Mouse (Mus musculus) stomach, postnatal 0 days (tissue): ENCODE measurements at regions not wholly inside any gene's neighbourhood (a gene's known extent, or its start where the extent isn't known, plus 50 kb on each side); places are given as distances from the start of the nearest gene placed in this dataset.

ENCODE experiments used
- ATAC-seq: fragments of 200-750 bp; cut with Nextera tagmentation; 2 replicates; pipeline ENCODE4 v1.8.0; 2017; ENCODE audit not compliant: low FRiP score, low TSS enrichment
- DNase-seq: peaks from one replicate; pipeline ENCODE4 v3.0.0-alpha.2; 2016; ENCODE audit warnings: low spot score
- H3K27ac ChIP-seq: fragments of 300-500 bp; sonication (generic); replicated peaks from 2 replicates; pipeline ENCODE4 v1.5.1; 2014; ENCODE audit warnings: mild to moderate bottlenecking, control low read depth
- H3K27me3 ChIP-seq: fragments of 300-500 bp; sonication (generic); 2 replicates; pipeline ENCODE4 v1.6.1; 2014; ENCODE audit warnings: low read length; ENCODE audit not compliant: control insufficient read depth, insufficient read depth
- H3K36me3 ChIP-seq: fragments of 300-500 bp; sonication (generic); 2 replicates; pipeline ENCODE4 v1.6.1; 2014; ENCODE audit warnings: low read length, mixed read lengths; ENCODE audit not compliant: control insufficient read depth, insufficient read depth
- H3K4me1 ChIP-seq: fragments of 300-500 bp; sonication (generic); replicated peaks from 2 replicates; pipeline ENCODE4 v1.6.1; 2014; ENCODE audit warnings: antibody characterized with exemption; ENCODE audit not compliant: control insufficient read depth, insufficient read depth
- H3K4me2 ChIP-seq: fragments of 300-500 bp; sonication (generic); replicated peaks from 2 replicates; pipeline ENCODE4 v1.6.1; 2014; ENCODE audit warnings: low read depth, mild to moderate bottlenecking, control low read depth, moderate library complexity
- H3K4me3 ChIP-seq: fragments of 300-500 bp; sonication (generic); 2 replicates; pipeline ENCODE4 v1.5.1; 2014; ENCODE audit warnings: low read depth, low read length, control low read depth
- H3K9ac ChIP-seq: fragments of 300-500 bp; sonication (generic); 2 replicates; pipeline ENCODE4 v1.6.1; 2014; ENCODE audit warnings: mild to moderate bottlenecking, low read length, control low read depth, mixed read lengths
- H3K9me3 ChIP-seq: fragments of 300-500 bp; sonication (generic); 2 replicates; pipeline ENCODE4 v1.6.1; 2016; ENCODE audit warnings: low read length; ENCODE audit not compliant: control insufficient read depth
- CTCF ChIP-seq: IDR thresholded peaks from 2 replicates; pipeline ENCODE4 v1.5.1; 2016; ENCODE audit warnings: antibody characterized with exemption, low read depth, mild to moderate bottlenecking, moderate library complexity
- EP300 ChIP-seq: optimal IDR thresholded peaks from 2 replicates; pipeline ENCODE3; 2016; ENCODE audit warnings: antibody characterized with exemption
- WGBS: fragments of 180-500 bp; shearing (Covaris S2); extraction: QIAGEN DNeasy Blood & Tissue Kit; methylation state at CpG from one replicate; pipeline ENCODE4 v1.1.7; 2014; 5-methylcytosine and 5-hydroxymethylcytosine counted together

DNA sequence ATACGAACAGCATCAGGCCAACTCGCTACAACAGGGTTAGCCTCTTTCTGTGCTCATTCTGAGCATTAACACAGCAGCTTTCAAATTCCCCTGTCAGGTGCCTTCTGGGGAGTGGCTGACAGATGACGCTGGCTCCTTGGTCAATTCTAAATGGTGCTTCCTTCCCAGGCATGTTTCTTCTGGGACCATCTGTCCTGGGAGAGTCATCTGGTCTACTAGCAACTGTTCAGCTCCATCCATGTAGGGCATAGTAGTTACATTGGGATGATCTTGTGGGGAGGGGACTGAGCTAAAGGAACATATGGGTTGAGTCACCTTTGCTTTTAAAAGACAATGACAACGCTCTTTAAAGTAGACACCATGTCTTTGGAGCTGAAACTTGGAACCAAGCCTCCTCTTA, 183.5 kb downstream of the Fndc1 start:
- 78% methylated on average over 4 of the region's 4 CpGs for WGBS
- Histone ChIP-seq H3K9me3 (no peaks in the 10 kb centered on the region), H3K27me3 (no peaks in the 10 kb centered on the region), H3K27ac (no peak overlapping the region), H3K4me2 (no peak overlapping the region), H3K4me3 (no peak overlapping the region), H3K4me1 (no peaks in the 10 kb centered on the region), H3K36me3 (no peaks in the 10 kb centered on the region), H3K9ac (no peak overlapping the region)
- ATAC-seq = no peak
- no peak for DNase-seq
- TF ChIP-seq EP300 (no peak), CTCF (no peak)

DNA sequence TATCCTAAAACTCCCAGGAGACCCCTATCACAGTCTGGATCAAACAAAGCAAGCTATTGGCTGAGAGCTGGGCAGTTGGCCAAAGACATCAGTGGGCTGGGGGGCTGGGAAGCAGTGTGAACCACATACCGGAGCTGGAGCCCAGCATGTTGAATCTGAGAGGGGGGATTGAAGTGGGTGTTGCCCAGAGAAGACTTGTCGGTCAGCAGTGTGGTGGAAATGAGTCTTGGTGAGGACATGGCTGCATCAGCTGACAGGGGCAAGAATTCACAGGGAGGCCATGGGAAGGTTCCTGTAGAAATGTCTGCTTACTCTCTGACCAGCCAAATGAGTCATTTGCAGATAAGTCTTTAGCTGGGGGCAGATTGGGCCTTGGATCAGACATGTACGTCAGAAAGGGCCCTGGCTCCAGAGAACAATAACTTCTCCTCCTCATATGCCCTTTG, 184.6 kb downstream of the Fndc1 start:
- peak; percentile 79; the same call in 1 of the 2 replicates for ATAC-seq

DNA sequence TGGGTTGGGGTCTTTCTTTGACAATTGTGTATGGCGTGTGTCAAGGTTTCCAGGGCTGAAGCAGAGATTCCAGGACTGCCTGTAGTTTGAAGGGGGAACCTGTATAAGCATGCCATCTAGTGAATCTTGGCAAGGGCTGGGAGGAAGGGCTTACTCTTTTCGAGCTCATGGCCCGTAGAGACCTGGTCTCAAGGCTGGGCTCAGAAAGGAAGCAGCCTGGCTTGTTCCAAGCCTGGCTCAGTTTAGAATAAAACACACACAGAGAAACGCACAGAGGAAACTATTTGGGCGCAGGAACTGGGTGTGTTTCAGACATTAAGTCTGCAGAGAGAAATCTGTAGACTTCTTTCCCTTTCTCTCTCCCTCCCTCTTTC, 192.8 kb downstream of the Fndc1 start:
- H3K9me3 ChIP-seq = peaks cover 3% of the 10 kb centered on the region; the same call in 1 of the 2 replicates
- DNase-seq (no peak), ATAC-seq (no peak)
- H3K9ac ChIP-seq = no peak overlapping the region
- no peak overlapping the region; the same call in 1 of the 2 replicates for H3K4me2 ChIP-seq
- no peaks in the 10 kb centered on the region for H3K27me3 ChIP-seq
- H3K4me1 ChIP-seq = no peaks in the 10 kb centered on the region
- no peak overlapping the region for H3K4me3 ChIP-seq
- peak overlapping the region; percentile 49 for H3K27ac ChIP-seq
- WGBS = 34% methylated on average over 5 of the region's 5 CpGs
- H3K36me3 ChIP-seq = no peaks in the 10 kb centered on the region
- TF ChIP-seq CTCF = no peak
- no peak for TF ChIP-seq EP300

More for the DNA sequence above, 184.6 kb downstream of the Fndc1 start:
- H3K36me3 ChIP-seq = no peaks in the 10 kb centered on the region
- 3% methylated on average over 3 of the region's 3 CpGs for WGBS
- H3K9me3 ChIP-seq = no peaks in the 10 kb centered on the region
- no peaks in the 10 kb centered on the region for H3K27me3 ChIP-seq
- no peaks in the 10 kb centered on the region for H3K4me1 ChIP-seq
- H3K4me3 ChIP-seq = no peak overlapping the region
- TF ChIP-seq EP300 (no peak), CTCF (no peak)
- DNase-seq = peak; percentile 30
- H3K27ac ChIP-seq = no peak overlapping the region
- no peak overlapping the region for H3K4me2 ChIP-seq
- H3K9ac ChIP-seq = no peak overlapping the region

DNA sequence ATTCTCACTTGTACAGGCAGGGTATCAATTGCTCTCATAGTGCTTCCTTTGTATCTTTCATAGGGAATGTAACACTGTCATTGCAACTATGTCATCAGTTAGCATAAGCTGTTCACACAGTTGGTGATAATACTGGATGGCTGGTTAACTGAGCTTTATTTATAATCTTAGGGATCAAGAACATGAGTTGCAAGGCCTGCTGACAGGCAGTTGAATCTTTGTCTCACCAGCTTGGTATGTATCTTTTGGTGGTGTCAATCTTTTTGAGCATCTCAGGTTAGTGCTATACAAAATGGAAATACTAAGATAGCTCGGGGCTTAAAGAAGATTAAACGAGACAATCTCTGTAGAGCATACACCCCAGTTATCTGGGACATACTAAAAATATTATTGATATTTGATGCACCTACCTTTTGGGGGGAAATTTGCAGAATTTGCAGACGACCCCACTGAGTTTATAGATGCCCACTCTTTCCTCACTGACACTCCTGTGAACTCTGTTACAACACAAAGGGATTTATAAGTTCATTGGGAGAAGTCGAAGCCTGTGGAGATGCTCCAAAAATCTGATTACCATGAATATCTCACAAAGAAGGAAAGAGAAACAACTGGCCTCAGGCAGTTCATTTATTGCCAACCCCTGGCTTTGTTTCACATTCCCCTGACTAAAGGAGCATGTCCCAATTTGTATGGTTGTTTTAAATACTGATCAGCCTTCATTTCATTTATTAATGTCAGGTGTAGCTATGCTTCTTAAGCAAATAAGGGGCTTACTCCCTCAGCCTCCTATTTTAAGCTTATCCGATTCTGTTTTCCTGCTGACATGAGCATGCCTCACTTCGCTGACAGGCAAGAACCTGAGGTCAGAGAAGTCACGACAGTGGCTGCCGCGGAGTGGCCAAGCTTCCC, 193.5 kb downstream of the Fndc1 start:
- H3K4me2 ChIP-seq = no peak overlapping the region; the same call in 1 of the 2 replicates
- 33% methylated on average over 9 of the region's 9 CpGs for WGBS
- no peak overlapping the region for H3K4me3 ChIP-seq
- H3K36me3 ChIP-seq = no peaks in the 10 kb centered on the region
- no peaks in the 10 kb centered on the region for H3K4me1 ChIP-seq
- DNase-seq = no peak
- H3K9me3 ChIP-seq = peaks cover 3% of the 10 kb centered on the region; the same call in 1 of the 2 replicates
- no peak overlapping the region for H3K9ac ChIP-seq
- TF ChIP-seq EP300 (no peak), CTCF (no peak)
- no peaks in the 10 kb centered on the region for H3K27me3 ChIP-seq
- H3K27ac ChIP-seq = peak overlapping the region; percentile 49
- ATAC-seq = no peak

DNA sequence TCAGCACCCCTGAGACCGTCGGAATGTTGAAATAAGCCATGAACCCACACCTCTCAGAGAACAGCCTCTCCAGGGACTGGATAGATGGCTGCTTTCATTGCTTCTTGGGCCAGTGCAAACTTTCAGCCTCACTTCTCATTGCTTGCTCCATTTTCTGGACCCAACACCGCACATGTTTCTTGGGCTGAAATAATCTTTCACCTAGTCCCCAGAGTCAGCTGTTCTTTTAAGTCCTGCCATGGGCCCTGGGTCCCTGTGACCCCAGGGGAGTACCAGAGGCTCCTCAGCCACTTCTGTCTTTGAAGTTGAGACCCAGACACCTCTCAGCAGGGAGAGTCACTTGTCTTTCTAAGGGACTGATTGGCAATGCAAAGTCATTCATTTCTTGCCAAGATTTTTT, 201.4 kb downstream of the Fndc1 start:
- 84% methylated on average over 3 of the region's 3 CpGs for WGBS
- no peak for TF ChIP-seq CTCF
- no peak for TF ChIP-seq EP300
- no peak overlapping the region for H3K27ac ChIP-seq
- H3K4me2 ChIP-seq = no peak overlapping the region
- no peak overlapping the region for H3K9ac ChIP-seq
- DNase-seq = no peak
- H3K9me3 ChIP-seq = peaks cover 3% of the 10 kb centered on the region; the same call in 1 of the 2 replicates
- no peak overlapping the region for H3K4me3 ChIP-seq
- H3K4me1 ChIP-seq = no peaks in the 10 kb centered on the region
- no peaks in the 10 kb centered on the region for H3K27me3 ChIP-seq
- no peaks in the 10 kb centered on the region for H3K36me3 ChIP-seq
- no peak for ATAC-seq

DNA sequence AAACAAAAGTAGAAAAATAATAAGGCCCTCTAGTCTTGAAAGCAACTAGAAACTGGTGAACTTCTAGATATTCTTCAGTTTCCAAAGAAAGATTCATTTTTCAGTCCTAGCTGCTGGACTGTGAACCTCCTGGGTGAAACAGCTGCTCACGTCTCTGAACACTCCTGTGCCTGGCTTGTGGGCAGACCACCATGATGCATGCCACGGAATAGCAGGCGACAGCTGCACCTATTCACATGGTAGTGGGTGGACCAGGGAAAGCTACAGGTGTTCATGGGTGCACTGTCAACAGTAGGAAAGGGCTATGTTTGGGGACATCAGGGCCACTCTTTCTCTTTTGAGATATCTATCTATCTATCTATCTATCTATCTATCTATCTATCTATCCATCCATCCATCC, 203.7 kb downstream of the Fndc1 start:
- no peak overlapping the region for H3K9ac ChIP-seq
- H3K4me1 ChIP-seq = no peaks in the 10 kb centered on the region
- no peak overlapping the region for H3K27ac ChIP-seq
- no peaks in the 10 kb centered on the region for H3K9me3 ChIP-seq
- no peak for DNase-seq
- H3K27me3 ChIP-seq = no peaks in the 10 kb centered on the region
- WGBS = 81% methylated on average over 3 of the region's 3 CpGs
- H3K36me3 ChIP-seq = no peaks in the 10 kb centered on the region
- TF ChIP-seq EP300 (no peak), CTCF (no peak)
- H3K4me3 ChIP-seq = no peak overlapping the region
- H3K4me2 ChIP-seq = no peak overlapping the region
- no peak for ATAC-seq
